8 mouse cellular contexts compared by ENCODE assay signal in genomic region chr8:95678024-95678611, GRCm38 (mm10). TPM values are rescaled to one million over a fixed set of nuclear protein-coding genes. Genes with fewer than 3 reads are reported as not detected.
DNase-seq lines count a peak whose midpoint lies in the region; ATAC-seq and TF ChIP-seq lines count a peak whose summit lies in the region.

No protein-coding gene starts in this region.

- no peak for ATAC-seq in embryonic facial prominence, embryonic 13.5 days (ENCODE audit: insufficient number of reproducible peaks, insufficient read depth, low FRiP score, low TSS enrichment, low read depth)
- ATAC-seq in inflammation-experienced regulatory T-cells, adult 6 months: peak; percentile 25
- ATAC-seq in midbrain, embryonic 14.5 days (ENCODE audit: low FRiP score, low TSS enrichment): peak; percentile 42; the same call in 1 of the 2 replicates

- no peak; the same call in 1 of the 2 replicates for TF ChIP-seq CTCF in layer of hippocampus, adult 2 months (conservative IDR thresholded peaks at IDR 0.05)
- no peak for TF ChIP-seq CTCF in thymus, adult 2 months (IDR thresholded peaks at IDR 0.05; ENCODE audit: borderline replicate concordance, control insufficient read depth, extremely low read depth, insufficient read depth, low read length, poor library complexity)

- H3K4me2 ChIP-seq in embryonic facial prominence, embryonic 13.5 days: peak overlapping the region; percentile 98
- H3K4me2 ChIP-seq in midbrain, embryonic 14.5 days (ENCODE audit: low read length): peak overlapping the region; percentile 82

- H3K9ac ChIP-seq in embryonic facial prominence, embryonic 13.5 days: peak overlapping the region; percentile 66
- H3K9ac ChIP-seq in midbrain, embryonic 14.5 days (replicated peaks; ENCODE audit: low read length): peak overlapping the region; percentile 80

- peak overlapping the region; percentile 95 for H3K27ac ChIP-seq in layer of hippocampus, adult 2 months
- no peak overlapping the region for H3K27ac ChIP-seq in embryonic facial prominence, embryonic 13.5 days
- H3K27ac ChIP-seq in midbrain, embryonic 14.5 days (replicated peaks; ENCODE audit: low read depth, low read length): peak overlapping the region; percentile 45; the same call in 1 of the 2 replicates
- no peak overlapping the region for H3K27ac ChIP-seq in thymus, adult 2 months (ENCODE audit: control insufficient read depth, insufficient read depth, low read length)

- H3K4me1 ChIP-seq in embryonic facial prominence, embryonic 13.5 days: peaks cover 10% of the 10 kb centered on the region
- H3K4me1 ChIP-seq in midbrain, embryonic 14.5 days (ENCODE audit: control insufficient read depth, insufficient read depth, low read length): peaks cover 9% of the 10 kb centered on the region; the same call in 1 of the 2 replicates
- H3K4me1 ChIP-seq in thymus, adult 2 months (replicated peaks; ENCODE audit: control insufficient read depth, insufficient read depth, low read length): peaks cover 10% of the 10 kb centered on the region

- WGBS in embryonic facial prominence, embryonic 13.5 days: under 1% methylated on average over 51 of the region's 70 CpGs
- under 1% methylated on average over 61 of the region's 70 CpGs for WGBS in midbrain, embryonic 14.5 days
- WGBS in thymus, adult 2 months: 2% methylated on average over 62 of the region's 70 CpGs

- peak; percentile 47 to 65 for DNase-seq in layer of hippocampus, adult 2 months (ENCODE audit: low spot score in 2 of 2)
- DNase-seq in layer of hippocampus, postnatal 14 days (ENCODE audit: low spot score in 2 of 2): no peak
- DNase-seq in adrenal gland, adult 2 months: peak; percentile 38
- DNase-seq in midbrain, embryonic 14.5 days: peak; percentile 67
- peak; percentile 29 for DNase-seq in thymus, adult 2 months
- DNase-seq in spleen, postnatal 36 days (ENCODE audit: low spot score in 2 of 2): no peak

- H3K36me3 ChIP-seq in embryonic facial prominence, embryonic 13.5 days: no peaks in the 10 kb centered on the region
- H3K36me3 ChIP-seq in midbrain, embryonic 14.5 days (ENCODE audit: control insufficient read depth, insufficient read depth, low read length): no peaks in the 10 kb centered on the region
- no peaks in the 10 kb centered on the region for H3K36me3 ChIP-seq in thymus, adult 2 months (ENCODE audit: control insufficient read depth, insufficient read depth, low read length)

- peak overlapping the region; percentile 81 for H3K4me3 ChIP-seq in layer of hippocampus, adult 2 months
- peak overlapping the region; percentile 58 for H3K4me3 ChIP-seq in embryonic facial prominence, embryonic 13.5 days
- peak overlapping the region; percentile 67 for H3K4me3 ChIP-seq in midbrain, embryonic 14.5 days (replicated peaks; ENCODE audit: low read depth, low read length)
- peak overlapping the region; percentile 44 for H3K4me3 ChIP-seq in thymus, adult 2 months (ENCODE audit: control insufficient read depth, insufficient read depth, low read length)

- H3K27me3 ChIP-seq in embryonic facial prominence, embryonic 13.5 days: peaks cover 89% of the 10 kb centered on the region
- H3K27me3 ChIP-seq in midbrain, embryonic 14.5 days (ENCODE audit: control insufficient read depth, insufficient read depth, low read length): 0 out of 2 replicates have a peak, but pooled peaks cover 14% of the 10 kb centered on the region
- H3K27me3 ChIP-seq in thymus, adult 2 months (ENCODE audit: control insufficient read depth, insufficient read depth, low read length): peaks cover 7% of the 10 kb centered on the region; the same call in 1 of the 2 replicates

- no peak for TF ChIP-seq POLR2A in thymus, adult 2 months (IDR thresholded peaks at IDR 0.05; ENCODE audit: control insufficient read depth, extremely low read depth, insufficient read depth, low read length, poor library complexity)

- no peaks in the 10 kb centered on the region for H3K9me3 ChIP-seq in embryonic facial prominence, embryonic 13.5 days
- H3K9me3 ChIP-seq in midbrain, embryonic 14.5 days (ENCODE audit: control insufficient read depth, low read length): no peaks in the 10 kb centered on the region

RNA-seq across cellular contexts. Expression of gene Ndrg4, which starts 1.3 kb away (rescaled TPM):
- total RNA-seq in layer of hippocampus, adult 2 months (2021): 1,000 to 10,000 TPM; 1,421 to 1,432 TPM
- 1,000 to 10,000 TPM; 1,455 to 1,520 TPM for total RNA-seq in layer of hippocampus, postnatal 14 days (2021)
- 10 to 100 TPM; 18.5 to 30.1 TPM for total RNA-seq in adrenal gland, adult 2 months (2021)
- polyA plus RNA-seq in adrenal gland, adult 2 months (2012; rRNA removed): 81.1 and 101 TPM in 2 replicates
- 16.2 and 18.0 TPM in 2 replicates for polyA plus RNA-seq in embryonic facial prominence, embryonic 13.5 days (2015; fragmentation: Nextera tagmentation; extraction: Ambion mirVana)
- polyA plus RNA-seq in inflammation-experienced regulatory T-cells, adult 6 months (2017; shearing (Covaris generic)): 1 to 10 TPM; 1.3 to 2.7 (median 1.7) TPM
- 276 and 287 TPM in 2 replicates for polyA plus RNA-seq in midbrain, embryonic 14.5 days (2014; fragmentation: Nextera tagmentation; extraction: Ambion mirVana)
- 7.4 and 28.3 TPM in 2 replicates for polyA plus RNA-seq in thymus, adult 2 months (2012; rRNA removed)

RNA-seq across cellular contexts. Expression of gene Setd6, which starts 37.6 kb away (rescaled TPM):
- 10 to 100 TPM; 16.4 to 21.9 TPM for total RNA-seq in layer of hippocampus, adult 2 months (2021)
- total RNA-seq in layer of hippocampus, postnatal 14 days (2021): 10 to 100 TPM; 16.2 to 20.0 TPM
- 10 to 100 TPM; 28.9 to 39.7 TPM for total RNA-seq in adrenal gland, adult 2 months (2021)
- polyA plus RNA-seq in adrenal gland, adult 2 months (2012; rRNA removed): 15.3 and 16.3 TPM in 2 replicates
- polyA plus RNA-seq in embryonic facial prominence, embryonic 13.5 days (2015; fragmentation: Nextera tagmentation; extraction: Ambion mirVana): 20.3 and 21.0 TPM in 2 replicates
- 10 to 100 TPM in 1 of 3 experiments, 1 to 10 TPM in 2; 6.3 to 10.5 (median 9.7) TPM for polyA plus RNA-seq in inflammation-experienced regulatory T-cells, adult 6 months (2017; shearing (Covaris generic))
- 28.3 and 32.8 TPM in 2 replicates for polyA plus RNA-seq in midbrain, embryonic 14.5 days (2014; fragmentation: Nextera tagmentation; extraction: Ambion mirVana)
- polyA plus RNA-seq in thymus, adult 2 months (2012; rRNA removed): 12.5 and 13.5 TPM in 2 replicates

RNA-seq across cellular contexts. Expression of gene Gins3, which starts 44.9 kb away (rescaled TPM):
- 1 to 10 TPM; 1.9 to 2.9 TPM for total RNA-seq in layer of hippocampus, adult 2 months (2021)
- total RNA-seq in layer of hippocampus, postnatal 14 days (2021): 1 to 10 TPM; 2.7 TPM
- 1 to 10 TPM; 2.0 to 2.8 TPM for total RNA-seq in adrenal gland, adult 2 months (2021)
- 1.2 and 1.7 TPM in 2 replicates for polyA plus RNA-seq in adrenal gland, adult 2 months (2012; rRNA removed)
- 24.8 and 29.9 TPM in 2 replicates for polyA plus RNA-seq in embryonic facial prominence, embryonic 13.5 days (2015; fragmentation: Nextera tagmentation; extraction: Ambion mirVana)
- polyA plus RNA-seq in inflammation-experienced regulatory T-cells, adult 6 months (2017; shearing (Covaris generic)): 10 to 100 TPM in 1 of 3 experiments, 1 to 10 TPM in 2; 8.3 to 13.8 (median 9.1) TPM
- polyA plus RNA-seq in midbrain, embryonic 14.5 days (2014; fragmentation: Nextera tagmentation; extraction: Ambion mirVana): 6.2 and 8.1 TPM in 2 replicates
- polyA plus RNA-seq in thymus, adult 2 months (2012; rRNA removed): 7.2 and 9.3 TPM in 2 replicates

Comparison
In these comparisons a context has a peak if more than half of its experiments do, and no peak if none do; other contexts are left out.
1. DNase-seq: peak in layer of hippocampus, adult 2 months (2 of 2), adrenal gland, adult 2 months (single experiment), midbrain, embryonic 14.5 days (single experiment) and thymus, adult 2 months (single experiment); none in layer of hippocampus, postnatal 14 days (0 of 2) and spleen, postnatal 36 days (0 of 2).
2. H3K27ac ChIP-seq: peak in layer of hippocampus, adult 2 months (single experiment) and midbrain, embryonic 14.5 days (single experiment); none in embryonic facial prominence, embryonic 13.5 days (single experiment) and thymus, adult 2 months (single experiment).
3. Peak in every context shown above with its lines, with median percentiles within 50 percentile points of each other: H3K4me3 ChIP-seq.